Mouse (Mus musculus): ENCODE results near the gene Palld. TPM values are rescaled to one million over a fixed set of nuclear protein-coding genes. Genes with fewer than 3 reads are reported as not detected.

Palld gene
- polyA plus RNA-seq, 1 experiment from 2014 or later: 62.3 TPM

GRCm38 (mm10) chr8:61848581-61849162, 53.8 kb downstream of the Palld start:
- H3K27ac ChIP-seq (ENCODE audit: low read depth, low read length): no peak overlapping the region
- H3K4me1 ChIP-seq (replicated peaks; ENCODE audit: control insufficient read depth, insufficient read depth, low read length): no peaks in the 10 kb centered on the region
- H3K9ac ChIP-seq (ENCODE audit: low read depth, low read length): no peak overlapping the region
- TF ChIP-seq CTCF (IDR thresholded peaks at IDR 0.05; ENCODE audit: low read depth): no peak
- H3K36me3 ChIP-seq (ENCODE audit: control insufficient read depth, insufficient read depth): no peaks in the 10 kb centered on the region
- H3K27me3 ChIP-seq (replicated peaks; ENCODE audit: control insufficient read depth, insufficient read depth, low read length): no peaks in the 10 kb centered on the region
- 61% methylated on average over 7 of the region's 7 CpGs for WGBS
- H3K4me2 ChIP-seq (replicated peaks; ENCODE audit: low read depth): no peak overlapping the region
- no peak for ATAC-seq
- H3K9me3 ChIP-seq (ENCODE audit: control insufficient read depth): no peaks in the 10 kb centered on the region
- no peak overlapping the region for H3K4me3 ChIP-seq (ENCODE audit: low read depth, low read length)

GRCm38 (mm10) chr8:61847494-61847893, 55.0 kb downstream of the Palld start:
- Histone ChIP-seq H3K4me1 (replicated peaks; ENCODE audit: control insufficient read depth, insufficient read depth, low read length) (no peaks in the 10 kb centered on the region), H3K9me3 (ENCODE audit: control insufficient read depth) (no peaks in the 10 kb centered on the region), H3K9ac (ENCODE audit: low read depth, low read length) (no peak overlapping the region), H3K27me3 (replicated peaks; ENCODE audit: control insufficient read depth, insufficient read depth, low read length) (no peaks in the 10 kb centered on the region), H3K4me2 (replicated peaks; ENCODE audit: low read depth) (no peak overlapping the region), H3K4me3 (ENCODE audit: low read depth, low read length) (no peak overlapping the region), H3K36me3 (ENCODE audit: control insufficient read depth, insufficient read depth) (no peaks in the 10 kb centered on the region), H3K27ac (ENCODE audit: low read depth, low read length) (no peak overlapping the region)
- 78% methylated on average over 5 of the region's 5 CpGs for WGBS
- ATAC-seq: no peak
- no peak for TF ChIP-seq CTCF (IDR thresholded peaks at IDR 0.05; ENCODE audit: low read depth)

GRCm38 (mm10) chr8:61844992-61845391, 57.5 kb downstream of the Palld start:
- no peak for ATAC-seq
- 60% methylated on average over 2 of the region's 2 CpGs for WGBS
- H3K9me3 ChIP-seq (ENCODE audit: control insufficient read depth): no peaks in the 10 kb centered on the region
- no peak overlapping the region for H3K4me2 ChIP-seq (replicated peaks; ENCODE audit: low read depth)
- H3K4me3 ChIP-seq (ENCODE audit: low read depth, low read length): no peak overlapping the region
- no peaks in the 10 kb centered on the region for H3K36me3 ChIP-seq (ENCODE audit: control insufficient read depth, insufficient read depth)
- TF ChIP-seq CTCF (IDR thresholded peaks at IDR 0.05; ENCODE audit: low read depth): no peak
- H3K9ac ChIP-seq (ENCODE audit: low read depth, low read length): no peak overlapping the region
- H3K4me1 ChIP-seq (replicated peaks; ENCODE audit: control insufficient read depth, insufficient read depth, low read length): no peaks in the 10 kb centered on the region
- H3K27me3 ChIP-seq (replicated peaks; ENCODE audit: control insufficient read depth, insufficient read depth, low read length): no peaks in the 10 kb centered on the region
- H3K27ac ChIP-seq (ENCODE audit: low read depth, low read length): no peak overlapping the region

- TF ChIP-seq CTCF (IDR thresholded peaks at IDR 0.05; ENCODE audit: low read depth): no peak
- Histone ChIP-seq H3K36me3 (ENCODE audit: control insufficient read depth, insufficient read depth) (no peaks in the 10 kb centered on the region), H3K27me3 (replicated peaks; ENCODE audit: control insufficient read depth, insufficient read depth, low read length) (no peaks in the 10 kb centered on the region), H3K9ac (ENCODE audit: low read depth, low read length) (no peak overlapping the region), H3K4me3 (ENCODE audit: low read depth, low read length) (no peak overlapping the region), H3K4me1 (replicated peaks; ENCODE audit: control insufficient read depth, insufficient read depth, low read length) (no peaks in the 10 kb centered on the region), H3K9me3 (ENCODE audit: control insufficient read depth) (no peaks in the 10 kb centered on the region), H3K27ac (ENCODE audit: low read depth, low read length) (no peak overlapping the region), H3K4me2 (replicated peaks; ENCODE audit: low read depth) (no peak overlapping the region)
- 56% methylated on average over 4 of the region's 4 CpGs for WGBS
- ATAC-seq: no peak
These were observed 57.9 kb downstream of the Palld start for GRCm38 (mm10) chr8:61844575-61844974.

DNA sequence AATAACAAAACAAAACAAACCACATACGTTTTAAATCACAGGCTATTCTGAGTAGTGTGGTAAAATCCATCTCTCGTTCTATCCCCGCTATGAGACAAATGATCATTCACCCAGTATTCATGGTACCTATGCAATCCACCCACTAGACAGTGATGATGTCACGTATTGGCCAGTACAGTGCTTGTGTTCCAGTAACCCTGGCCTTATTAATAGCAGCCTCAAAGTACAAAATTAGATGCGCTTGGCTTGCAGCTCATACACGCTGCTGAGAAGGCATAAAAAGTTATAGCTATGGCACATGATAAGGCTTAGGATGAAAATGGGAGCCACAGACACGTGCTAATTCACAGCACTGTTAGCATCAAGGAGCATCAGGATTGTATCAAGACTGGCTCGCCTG, 58.7 kb downstream of the Palld start:
- TF ChIP-seq CTCF (IDR thresholded peaks at IDR 0.05; ENCODE audit: low read depth): no peak
- no peaks in the 10 kb centered on the region for H3K9me3 ChIP-seq (ENCODE audit: control insufficient read depth)
- WGBS: 84% methylated on average over 8 of the region's 8 CpGs
- no peak overlapping the region for H3K27ac ChIP-seq (ENCODE audit: low read depth, low read length)
- H3K9ac ChIP-seq (ENCODE audit: low read depth, low read length): no peak overlapping the region
- H3K36me3 ChIP-seq (ENCODE audit: control insufficient read depth, insufficient read depth): no peaks in the 10 kb centered on the region
- no peak overlapping the region for H3K4me2 ChIP-seq (replicated peaks; ENCODE audit: low read depth)
- H3K27me3 ChIP-seq (replicated peaks; ENCODE audit: control insufficient read depth, insufficient read depth, low read length): no peaks in the 10 kb centered on the region
- no peaks in the 10 kb centered on the region for H3K4me1 ChIP-seq (replicated peaks; ENCODE audit: control insufficient read depth, insufficient read depth, low read length)
- no peak overlapping the region for H3K4me3 ChIP-seq (ENCODE audit: low read depth, low read length)
- ATAC-seq: no peak

DNA sequence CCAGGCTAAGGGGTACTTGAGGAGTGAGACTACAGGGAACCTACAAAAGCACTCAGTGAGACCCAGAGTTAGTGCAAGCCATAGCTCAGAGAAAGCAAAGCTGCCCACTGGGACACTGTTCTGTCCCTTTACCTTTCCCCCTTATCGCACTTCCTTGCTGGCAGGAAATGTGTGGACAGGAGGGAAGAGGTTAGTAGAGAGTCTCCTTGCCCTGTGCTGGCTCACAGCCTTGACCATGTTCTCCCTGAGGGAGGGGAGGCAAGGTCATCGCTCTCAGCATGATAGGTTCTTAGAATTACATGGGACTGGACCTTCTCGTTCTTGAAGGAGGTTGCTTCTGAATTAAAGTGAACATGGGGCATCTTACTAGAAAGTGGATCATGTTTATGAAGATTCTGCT, 69.3 kb downstream of the Palld start:
- Histone ChIP-seq H3K9ac (ENCODE audit: low read depth, low read length) (no peak overlapping the region), H3K36me3 (ENCODE audit: control insufficient read depth, insufficient read depth) (no peaks in the 10 kb centered on the region), H3K9me3 (ENCODE audit: control insufficient read depth) (no peaks in the 10 kb centered on the region), H3K27me3 (replicated peaks; ENCODE audit: control insufficient read depth, insufficient read depth, low read length) (no peaks in the 10 kb centered on the region), H3K4me1 (replicated peaks; ENCODE audit: control insufficient read depth, insufficient read depth, low read length) (no peaks in the 10 kb centered on the region), H3K4me2 (replicated peaks; ENCODE audit: low read depth) (no peak overlapping the region), H3K4me3 (ENCODE audit: low read depth, low read length) (no peak overlapping the region), H3K27ac (ENCODE audit: low read depth, low read length) (no peak overlapping the region)
- 87% methylated on average over 3 of the region's 3 CpGs for WGBS
- no peak for TF ChIP-seq CTCF (IDR thresholded peaks at IDR 0.05; ENCODE audit: low read depth)
- no peak for ATAC-seq

DNA sequence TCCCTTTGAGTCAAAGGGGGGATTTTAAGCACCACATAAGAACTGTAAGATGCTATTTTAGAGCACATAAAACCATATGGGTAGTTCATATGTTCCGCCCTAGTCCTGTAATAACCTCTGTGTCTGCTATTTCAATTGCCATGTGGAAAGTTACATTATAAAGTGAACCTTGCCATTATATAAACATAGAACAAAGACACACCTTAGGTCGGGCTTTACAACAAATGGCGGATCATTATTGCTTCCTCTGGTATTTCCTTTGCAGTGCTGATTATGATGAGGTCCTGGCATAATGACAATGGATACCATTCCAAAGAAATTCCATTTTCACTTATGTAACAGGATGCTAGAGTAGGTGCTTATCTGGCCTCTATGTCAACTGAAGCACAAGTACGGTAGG, 70.5 kb downstream of the Palld start:
- Histone ChIP-seq H3K4me3 (ENCODE audit: low read depth, low read length) (no peak overlapping the region), H3K4me1 (replicated peaks; ENCODE audit: control insufficient read depth, insufficient read depth, low read length) (no peaks in the 10 kb centered on the region), H3K9ac (ENCODE audit: low read depth, low read length) (no peak overlapping the region), H3K27ac (ENCODE audit: low read depth, low read length) (no peak overlapping the region), H3K9me3 (ENCODE audit: control insufficient read depth) (no peaks in the 10 kb centered on the region), H3K36me3 (ENCODE audit: control insufficient read depth, insufficient read depth) (no peaks in the 10 kb centered on the region), H3K27me3 (replicated peaks; ENCODE audit: control insufficient read depth, insufficient read depth, low read length) (no peaks in the 10 kb centered on the region), H3K4me2 (replicated peaks; ENCODE audit: low read depth) (no peak overlapping the region)
- 68% methylated on average over 4 of the region's 4 CpGs for WGBS
- no peak for TF ChIP-seq CTCF (IDR thresholded peaks at IDR 0.05; ENCODE audit: low read depth)
- ATAC-seq: no peak
